ENCODE assay signal across 17 mouse cellular contexts in genomic region chr15:7922291-7923037, GRCm38 (mm10).
A peak's percentile ranks its signal among the peaks of the same experiment; 100 is the strongest.
DNase-seq lines count a peak whose midpoint lies in the region; ATAC-seq lines count a peak whose summit lies in the region.
"Had no signal": no experiment of that assay in that cellular context is flagged by ENCODE, and none has a peak within 500 bp of the region (broad histone marks: within the 10 kb centered on the region; RNA-seq: fewer than 3 reads in every experiment).

No protein-coding gene starts in this region.

- no peaks in the 10 kb centered on the region for H3K36me3 ChIP-seq in hindbrain, embryonic 14.5 days (replicated peaks; ENCODE audit: control insufficient read depth, insufficient read depth)
- H3K36me3 ChIP-seq in hindbrain, embryonic 10.5 days, result peaks cover 29% of the 10 kb centered on the region
- no peaks in the 10 kb centered on the region for H3K36me3 ChIP-seq in hindbrain, embryonic 16.5 days (ENCODE audit: control insufficient read depth, insufficient read depth, low read length)
- H3K36me3 ChIP-seq in intestine, embryonic 16.5 days (ENCODE audit: control insufficient read depth, insufficient read depth, low read length), result no peaks in the 10 kb centered on the region

- no peaks in the 10 kb centered on the region for H3K27me3 ChIP-seq in hindbrain, embryonic 14.5 days (ENCODE audit: control insufficient read depth, insufficient read depth, low read length)
- no peaks in the 10 kb centered on the region for H3K27me3 ChIP-seq in hindbrain, embryonic 10.5 days (ENCODE audit: insufficient read depth, poor library complexity, severe bottlenecking)
- H3K27me3 ChIP-seq in hindbrain, embryonic 16.5 days (replicated peaks; ENCODE audit: control insufficient read depth, insufficient read depth, low read length), result no peaks in the 10 kb centered on the region
- no peaks in the 10 kb centered on the region for H3K27me3 ChIP-seq in intestine, embryonic 16.5 days (replicated peaks; ENCODE audit: control insufficient read depth, insufficient read depth, low read length)
- H3K27me3 ChIP-seq: liver, embryonic 12.5 days; megakaryocyte, embryonic 14.5 days; Patski had no signal

- no peaks in the 10 kb centered on the region for H3K4me1 ChIP-seq in hindbrain, embryonic 14.5 days (replicated peaks; ENCODE audit: control insufficient read depth, insufficient read depth, low read length)
- no peaks in the 10 kb centered on the region for H3K4me1 ChIP-seq in hindbrain, embryonic 10.5 days (replicated peaks)
- H3K4me1 ChIP-seq in hindbrain, embryonic 16.5 days (ENCODE audit: control insufficient read depth, insufficient read depth, low read depth, low read length), result no peaks in the 10 kb centered on the region
- H3K4me1 ChIP-seq in intestine, embryonic 16.5 days (ENCODE audit: control insufficient read depth, insufficient read depth, low read length), result no peaks in the 10 kb centered on the region
- H3K4me1 ChIP-seq: liver, embryonic 12.5 days had no signal

- intact Hi-C loops in left cerebral cortex, postnatal 4 days (cut with DNase I), result no loop called here
- intact Hi-C loops in left cerebral cortex, postnatal 14 days (cut with DNase I), result no loop called here

- no peak overlapping the region for H3K4me3 ChIP-seq in hindbrain, embryonic 14.5 days (replicated peaks; ENCODE audit: low read length)
- H3K4me3 ChIP-seq in hindbrain, embryonic 10.5 days, result no peak overlapping the region
- H3K4me3 ChIP-seq in hindbrain, embryonic 16.5 days (ENCODE audit: low read length), result no peak overlapping the region
- H3K4me3 ChIP-seq in intestine, embryonic 16.5 days (ENCODE audit: low read length), result no peak overlapping the region
- H3K4me3 ChIP-seq: gastrocnemius, adult 2 months; liver, embryonic 12.5 days; megakaryocyte, embryonic 14.5 days had no signal

- DNase-seq in hindbrain, embryonic 14.5 days (ENCODE audit: low spot score), result peak; percentile 30
- DNase-seq in hindbrain, embryonic 10.5 days (ENCODE audit: low spot score), result no peak
- DNase-seq in left cerebral cortex, postnatal 4 days, result peak; percentile 57
- DNase-seq in left cerebral cortex, postnatal 14 days (ENCODE audit: low spot score in 2 of 2), result no peak
- DNase-seq in cerebellum, adult 18-20 months, result peak; percentile 68 to 77
- DNase-seq in urinary bladder, adult 18-20 months (ENCODE audit: low spot score in 2 of 2), result no peak
- DNase-seq: adrenal gland, postnatal 36 days; gastrocnemius, adult 2 months; heart, adult 11 months; kidney, postnatal 14 days; right cerebral cortex, postnatal 4 days had no signal

- H3K9ac ChIP-seq in hindbrain, embryonic 14.5 days, result no peak overlapping the region
- H3K9ac ChIP-seq in hindbrain, embryonic 16.5 days (ENCODE audit: low read depth, low read length), result no peak overlapping the region
- H3K9ac ChIP-seq in intestine, embryonic 16.5 days (ENCODE audit: low read depth, low read length), result no peak overlapping the region
- H3K9ac ChIP-seq: liver, embryonic 12.5 days had no signal

- no peaks in the 10 kb centered on the region for H3K9me3 ChIP-seq in hindbrain, embryonic 14.5 days (ENCODE audit: control insufficient read depth, low read length)
- H3K9me3 ChIP-seq in hindbrain, embryonic 10.5 days, result peaks cover 5% of the 10 kb centered on the region; the same call in 1 of the 2 replicates
- H3K9me3 ChIP-seq in hindbrain, embryonic 16.5 days (ENCODE audit: control insufficient read depth, low read length), result no peaks in the 10 kb centered on the region
- no peaks in the 10 kb centered on the region for H3K9me3 ChIP-seq in intestine, embryonic 16.5 days (ENCODE audit: control insufficient read depth, low read length)
- H3K9me3 ChIP-seq: liver, embryonic 12.5 days had no signal

- 76% methylated on average over 14 of the region's 14 CpGs for WGBS in hindbrain, embryonic 14.5 days
- WGBS in hindbrain, embryonic 10.5 days, result 92% methylated on average over 14 of the region's 14 CpGs
- WGBS in hindbrain, embryonic 16.5 days, result 73% methylated on average over 14 of the region's 14 CpGs
- 92% methylated on average over 14 of the region's 14 CpGs for WGBS in intestine, embryonic 16.5 days

- H3K4me2 ChIP-seq in hindbrain, embryonic 14.5 days (replicated peaks), result no peak overlapping the region
- no peak overlapping the region for H3K4me2 ChIP-seq in hindbrain, embryonic 16.5 days (ENCODE audit: low read length)
- no peak overlapping the region for H3K4me2 ChIP-seq in intestine, embryonic 16.5 days (ENCODE audit: low read depth, low read length)
- H3K4me2 ChIP-seq: liver, embryonic 12.5 days had no signal

- ATAC-seq in hindbrain, embryonic 14.5 days (ENCODE audit: low FRiP score), result peak; percentile 74
- peak; percentile 96 for ATAC-seq in hindbrain, embryonic 16.5 days
- no peak for ATAC-seq in intestine, embryonic 16.5 days
- ATAC-seq: forebrain, embryonic 16.5 days; liver, embryonic 12.5 days; Patski had no signal

- H3K27ac ChIP-seq in hindbrain, embryonic 14.5 days, result no peak overlapping the region
- no peak overlapping the region for H3K27ac ChIP-seq in hindbrain, embryonic 10.5 days
- H3K27ac ChIP-seq in hindbrain, embryonic 16.5 days (ENCODE audit: low read depth, low read length), result no peak overlapping the region
- no peak overlapping the region for H3K27ac ChIP-seq in intestine, embryonic 16.5 days (ENCODE audit: low read length)
- H3K27ac ChIP-seq: gastrocnemius, adult 2 months; liver, embryonic 12.5 days had no signal

Comparison
In these comparisons a context has a peak if more than half of its experiments do, and no peak if none do; other contexts are left out.
1. DNase-seq: peak in hindbrain, embryonic 14.5 days (single experiment), left cerebral cortex, postnatal 4 days (single experiment) and cerebellum, adult 18-20 months (2 of 2); none in hindbrain, embryonic 10.5 days (single experiment), left cerebral cortex, postnatal 14 days (0 of 2) and urinary bladder, adult 18-20 months (0 of 2).